Mouse (Mus musculus) intestine, embryonic 16.5 days (tissue): ENCODE results near the gene Rpl7l1. TPM values are rescaled to one million over a fixed set of nuclear protein-coding genes. Genes with fewer than 3 reads are reported as not detected.

Experiments used
- ATAC-seq: fragments of 200-750 bp; cut with Nextera tagmentation; 2 replicates; pipeline ENCODE4 v1.8.0; 2017; ENCODE audit warnings: moderate TSS enrichment, moderate library complexity
- H3K27ac ChIP-seq: fragments of 300-500 bp; sonication (generic); 2 replicates; pipeline ENCODE4 v1.5.1; 2014; ENCODE audit warnings: mild to moderate bottlenecking, low read length
- H3K27me3 ChIP-seq: fragments of 300-500 bp; sonication (generic); replicated peaks from 2 replicates; pipeline ENCODE4 v1.6.1; 2014; ENCODE audit warnings: low read length, control low read depth, mixed read lengths; ENCODE audit not compliant: control insufficient read depth, insufficient read depth
- H3K36me3 ChIP-seq: fragments of 300-500 bp; sonication (generic); 2 replicates; pipeline ENCODE4 v1.6.1; 2014; ENCODE audit warnings: low read length, control low read depth; ENCODE audit not compliant: control insufficient read depth, insufficient read depth
- H3K4me1 ChIP-seq: fragments of 300-500 bp; sonication (generic); 2 replicates; pipeline ENCODE4 v1.6.1; 2014; ENCODE audit warnings: low read length, control low read depth, mixed read lengths; ENCODE audit not compliant: control insufficient read depth, insufficient read depth
- H3K4me2 ChIP-seq: fragments of 300-500 bp; sonication (generic); 2 replicates; pipeline ENCODE4 v1.6.1; 2014; ENCODE audit warnings: low read depth, low read length, control low read depth
- H3K4me3 ChIP-seq: fragments of 300-500 bp; sonication (generic); 2 replicates; pipeline ENCODE4 v1.5.1; 2014; ENCODE audit warnings: mild to moderate bottlenecking, low read length
- H3K9ac ChIP-seq: fragments of 300-500 bp; sonication (generic); 2 replicates; pipeline ENCODE4 v1.6.1; 2014; ENCODE audit warnings: low read depth, low read length
- H3K9me3 ChIP-seq: fragments of 300-500 bp; sonication (generic); 2 replicates; pipeline ENCODE4 v1.6.1; 2016; ENCODE audit warnings: low read length, control low read depth; ENCODE audit not compliant: control insufficient read depth
- WGBS: fragments of 180-500 bp; shearing (Covaris S2); extraction: QIAGEN DNeasy Blood & Tissue Kit; methylation state at CpG from one replicate; pipeline ENCODE4 v1.1.7; 2014; 5-methylcytosine and 5-hydroxymethylcytosine counted together
- polyA plus RNA-seq: library from polyadenylated mRNA; unstranded; fragments of >200 nt; fragmentation: Nextera tagmentation; extraction: Ambion mirVana; gene quantifications from 2 replicates; pipeline ENCODE4 v1.2.1, GENCODE M21; 2015

Gene Rpl7l1
- polyA plus RNA-seq, 1 experiment from 2014 or later: 153 TPM

GRCm38 (mm10) chr17:46750580-46750979 is 31.9 kb downstream of the Rpl7l1 start:
- Histone ChIP-seq H3K27ac (no peak overlapping the region), H3K9ac (no peak overlapping the region), H3K4me2 (peak overlapping the region; percentile 68)

DNA sequence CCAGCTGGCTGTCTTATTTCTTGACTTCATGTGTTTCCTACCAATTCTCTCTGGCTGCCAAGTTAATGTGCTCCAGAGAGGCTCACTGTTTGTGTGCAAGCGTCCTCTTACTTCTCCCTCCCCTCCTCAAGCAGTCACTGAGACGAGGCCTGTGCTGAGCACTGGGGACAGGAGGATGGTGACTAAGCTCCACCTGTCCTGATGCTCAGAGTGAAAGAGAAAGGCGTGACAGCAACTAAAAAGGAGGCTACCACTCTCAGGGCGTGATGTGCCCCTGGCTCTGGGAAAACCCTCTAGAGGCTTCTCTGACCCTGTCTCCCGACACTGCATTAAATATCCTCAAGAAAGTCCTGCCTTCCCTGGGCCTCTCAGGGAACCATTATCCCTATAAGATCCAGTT is 33.2 kb downstream of the Rpl7l1 start:
- Histone ChIP-seq H3K27ac (no peak overlapping the region), H3K27me3 (no peaks in the 10 kb centered on the region), H3K4me1 (peaks cover 11% of the 10 kb centered on the region), H3K9ac (no peak overlapping the region), H3K4me2 (no peak overlapping the region), H3K36me3 (peaks cover 4% of the 10 kb centered on the region; the same call in 1 of the 2 replicates), H3K4me3 (no peak overlapping the region), H3K9me3 (no peaks in the 10 kb centered on the region)
- ATAC-seq: no peak
- WGBS: 87% methylated on average over 5 of the region's 5 CpGs

More at GRCm38 (mm10) chr17:46750580-46750979, 31.9 kb downstream of the Rpl7l1 start:
- WGBS: 87% methylated on average over 4 of the region's 4 CpGs
- H3K36me3 ChIP-seq: peaks cover 4% of the 10 kb centered on the region; the same call in 1 of the 2 replicates
- peaks cover 11% of the 10 kb centered on the region for H3K4me1 ChIP-seq
- H3K4me3 ChIP-seq: peak overlapping the region; percentile 75; the same call in 1 of the 2 replicates
- no peaks in the 10 kb centered on the region for H3K9me3 ChIP-seq
- ATAC-seq: no peak
- H3K27me3 ChIP-seq: no peaks in the 10 kb centered on the region

DNA sequence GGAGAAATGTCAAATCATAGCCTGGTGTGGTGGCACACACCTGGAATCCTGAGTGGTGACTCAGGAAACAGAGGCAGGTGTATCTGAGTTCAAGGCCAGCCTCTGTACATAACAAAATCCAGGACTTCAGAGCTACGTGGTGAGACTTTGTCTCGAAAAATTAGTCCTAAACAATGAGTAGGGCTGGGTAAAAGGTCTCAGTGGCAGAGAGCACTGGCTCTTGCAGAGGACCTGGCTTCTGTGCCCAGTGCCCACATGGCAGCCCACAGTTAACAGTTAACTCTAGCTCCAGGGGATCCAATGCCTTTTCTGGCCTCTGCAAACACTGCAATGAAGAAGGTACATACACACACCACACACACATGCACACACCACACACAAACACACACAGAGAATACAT is 34.7 kb downstream of the Rpl7l1 start:
- H3K4me3 ChIP-seq: no peak overlapping the region
- ATAC-seq: no peak
- H3K4me2 ChIP-seq: no peak overlapping the region
- H3K4me1 ChIP-seq: peaks cover 11% of the 10 kb centered on the region
- 80% methylated on average over 2 of the region's 2 CpGs for WGBS
- H3K9me3 ChIP-seq: no peaks in the 10 kb centered on the region
- no peak overlapping the region for H3K9ac ChIP-seq
- H3K27me3 ChIP-seq: no peaks in the 10 kb centered on the region
- H3K36me3 ChIP-seq: peaks cover 4% of the 10 kb centered on the region; the same call in 1 of the 2 replicates
- no peak overlapping the region for H3K27ac ChIP-seq

DNA sequence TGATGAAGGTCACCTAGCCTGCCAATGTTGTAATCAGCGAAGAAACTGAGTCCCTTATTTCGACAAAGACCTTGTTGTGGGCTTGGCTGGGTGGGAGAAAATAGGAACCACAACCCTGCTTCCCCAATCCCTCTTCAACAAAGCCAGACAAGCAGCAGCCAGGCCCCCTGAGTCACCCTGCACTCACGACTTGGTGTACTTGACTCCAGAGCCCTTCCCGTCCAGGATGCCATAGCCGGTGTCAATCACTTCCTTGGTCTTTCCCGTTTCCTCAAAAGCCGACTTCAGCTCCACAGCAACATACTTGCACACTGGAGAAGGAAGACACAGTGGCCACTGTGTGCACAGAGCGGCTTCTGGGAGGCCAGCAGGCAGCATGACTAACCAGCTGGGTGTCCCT is 35.2 kb downstream of the Rpl7l1 start:
- ATAC-seq: no peak
- Histone ChIP-seq H3K4me3 (no peak overlapping the region), H3K9me3 (no peaks in the 10 kb centered on the region), H3K9ac (no peak overlapping the region), H3K4me1 (peaks cover 6% of the 10 kb centered on the region), H3K27ac (no peak overlapping the region), H3K4me2 (no peak overlapping the region), H3K27me3 (no peaks in the 10 kb centered on the region), H3K36me3 (peaks cover 4% of the 10 kb centered on the region; the same call in 1 of the 2 replicates)
- 87% methylated on average over 8 of the region's 8 CpGs for WGBS

GRCm38 (mm10) chr17:46745506-46745905 is 37.0 kb downstream of the Rpl7l1 start:
- Histone ChIP-seq H3K9ac (no peak overlapping the region), H3K4me2 (no peak overlapping the region), H3K27ac (no peak overlapping the region), H3K36me3 (peaks cover 7% of the 10 kb centered on the region; the same call in 1 of the 2 replicates), H3K4me3 (no peak overlapping the region), H3K4me1 (no peaks in the 10 kb centered on the region), H3K9me3 (no peaks in the 10 kb centered on the region), H3K27me3 (no peaks in the 10 kb centered on the region)
- WGBS: 89% methylated on average over 2 of the region's 2 CpGs
- no peak for ATAC-seq

DNA sequence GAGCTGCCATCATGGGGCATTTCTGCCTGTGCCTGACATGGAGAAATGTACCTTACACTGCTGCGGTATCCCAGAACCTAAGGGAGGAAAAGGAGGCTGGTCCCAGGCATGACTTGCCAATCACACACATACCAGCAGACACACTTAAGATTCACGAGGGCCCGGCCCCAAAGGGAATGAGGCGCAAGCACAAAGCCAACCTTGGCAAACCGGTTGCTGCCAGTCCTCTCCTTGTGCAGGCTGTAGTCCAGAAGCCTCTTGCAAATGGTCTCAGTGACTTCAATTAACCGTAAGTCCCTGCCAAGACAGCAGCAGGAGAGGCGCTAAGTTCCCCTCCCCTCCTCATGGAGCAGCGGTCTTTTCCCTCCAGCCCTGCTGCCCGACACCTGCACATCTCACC is 39.5 kb downstream of the Rpl7l1 start:
- ATAC-seq: no peak
- Histone ChIP-seq H3K4me2 (no peak overlapping the region), H3K27ac (no peak overlapping the region), H3K9ac (no peak overlapping the region), H3K27me3 (no peaks in the 10 kb centered on the region), H3K4me3 (no peak overlapping the region), H3K36me3 (peaks cover 10% of the 10 kb centered on the region; the same call in 1 of the 2 replicates), H3K4me1 (no peaks in the 10 kb centered on the region), H3K9me3 (no peaks in the 10 kb centered on the region)
- WGBS: 80% methylated on average over 9 of the region's 9 CpGs

GRCm38 (mm10) chr17:46741305-46741704 is 41.2 kb downstream of the Rpl7l1 start:
- no peak overlapping the region for H3K4me2 ChIP-seq
- H3K36me3 ChIP-seq: peaks cover 7% of the 10 kb centered on the region; the same call in 1 of the 2 replicates
- no peaks in the 10 kb centered on the region for H3K4me1 ChIP-seq
- ATAC-seq: no peak
- no peak overlapping the region for H3K4me3 ChIP-seq
- WGBS: 89% methylated on average over 6 of the region's 6 CpGs
- H3K27me3 ChIP-seq: no peaks in the 10 kb centered on the region
- no peak overlapping the region for H3K9ac ChIP-seq
- H3K9me3 ChIP-seq: no peaks in the 10 kb centered on the region
- H3K27ac ChIP-seq: no peak overlapping the region

GRCm38 (mm10) chr17:46736160-46736559 is 46.3 kb downstream of the Rpl7l1 start:
- H3K9me3 ChIP-seq: no peaks in the 10 kb centered on the region
- no peak overlapping the region for H3K4me2 ChIP-seq
- no peak overlapping the region for H3K4me3 ChIP-seq
- peaks cover 4% of the 10 kb centered on the region; the same call in 1 of the 2 replicates for H3K4me1 ChIP-seq
- H3K27ac ChIP-seq: no peak overlapping the region
- no peaks in the 10 kb centered on the region for H3K27me3 ChIP-seq
- no peak overlapping the region for H3K9ac ChIP-seq
- ATAC-seq: no peak
- 63% methylated on average over 9 of the region's 10 CpGs for WGBS
- 0 out of 2 replicates have a peak, but pooled peaks cover 7% of the 10 kb centered on the region for H3K36me3 ChIP-seq

- Histone ChIP-seq H3K4me3 (no peak overlapping the region), H3K9me3 (no peaks in the 10 kb centered on the region), H3K36me3 (0 out of 2 replicates have a peak, but pooled peaks cover 7% of the 10 kb centered on the region), H3K27me3 (no peaks in the 10 kb centered on the region), H3K9ac (no peak overlapping the region), H3K4me2 (no peak overlapping the region), H3K4me1 (peaks cover 4% of the 10 kb centered on the region; the same call in 1 of the 2 replicates), H3K27ac (no peak overlapping the region)
- WGBS: 84% methylated on average over 7 of the region's 7 CpGs
- ATAC-seq: peak; percentile 31; the same call in 1 of the 2 replicates
Measured at GRCm38 (mm10) chr17:46735287-46735686, 47.2 kb downstream of the Rpl7l1 start.

DNA sequence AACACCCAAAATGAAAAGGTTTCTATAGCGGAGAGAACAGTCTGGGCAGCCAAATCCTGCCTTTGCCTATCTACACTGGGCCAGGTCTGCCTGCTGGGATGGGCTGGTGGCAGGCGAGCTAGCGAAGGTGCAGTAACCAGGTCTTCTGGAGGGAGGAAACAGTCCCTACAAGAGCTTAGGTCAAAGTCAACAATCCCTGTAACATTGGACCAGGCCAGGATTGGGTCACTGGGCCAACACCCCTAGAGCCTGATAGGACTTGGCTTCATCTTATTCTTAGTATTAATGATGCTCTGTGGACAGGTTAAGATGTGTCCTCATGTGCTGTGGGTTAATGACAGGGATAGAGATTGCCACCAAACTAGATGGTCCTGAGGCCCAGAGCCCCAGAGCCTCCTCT is 48.4 kb downstream of the Rpl7l1 start:
- Histone ChIP-seq H3K27ac (no peak overlapping the region), H3K4me2 (no peak overlapping the region), H3K9me3 (no peaks in the 10 kb centered on the region), H3K27me3 (0 out of 2 replicates have a peak, but pooled peaks cover under 1% of the 10 kb centered on the region), H3K9ac (no peak overlapping the region), H3K4me3 (no peak overlapping the region), H3K4me1 (peaks cover 7% of the 10 kb centered on the region; the same call in 1 of the 2 replicates), H3K36me3 (0 out of 2 replicates have a peak, but pooled peaks cover 7% of the 10 kb centered on the region)
- 0 out of 2 replicates have a peak, but pooled peaks have one; percentile 10 for ATAC-seq
- 93% methylated on average over 3 of the region's 3 CpGs for WGBS
